23 mouse cellular contexts compared by ENCODE assay signal in genomic region chrX:93857756-93858155, GRCm38 (mm10). TPM values are rescaled to one million over a fixed set of nuclear protein-coding genes. Genes with fewer than 3 reads are reported as not detected.
DNase-seq lines count a peak whose midpoint lies in the region; ATAC-seq and TF ChIP-seq lines count a peak whose summit lies in the region.
"Had no signal": no experiment of that assay in that cellular context is flagged by ENCODE, and none has a peak within 500 bp of the region (broad histone marks: within the 10 kb centered on the region; RNA-seq: fewer than 3 reads in every experiment).

No protein-coding gene starts in this region.

- TF ChIP-seq POLR2A in kidney, adult 2 months (IDR thresholded peaks at IDR 0.05; ENCODE audit: low read depth, low read length): no peak

- H3K4me3 ChIP-seq in kidney, adult 2 months (ENCODE audit: insufficient read depth, low read depth, low read length): no peak overlapping the region
- no peak overlapping the region for H3K4me3 ChIP-seq in kidney, embryonic 14.5 days (ENCODE audit: low read length)
- H3K4me3 ChIP-seq in hindbrain, embryonic 16.5 days (ENCODE audit: low read length): no peak overlapping the region
- H3K4me3 ChIP-seq: forebrain, embryonic 10.5 days; forebrain, embryonic 13.5 days; heart, adult 2 months; heart, embryonic 10.5 days; heart, embryonic 13.5 days had no signal

- DNase-seq in kidney, adult 2 months: peak; percentile 73
- DNase-seq in kidney, postnatal 10 days: peak; percentile 4
- peak; percentile 38 to 49 for DNase-seq in kidney, postnatal 36 days
- DNase-seq in cerebellum, postnatal 14 days: no peak
- DNase-seq: adrenal gland, adult 2 months; adrenal gland, postnatal 14 days; cerebellum, adult 11-12 months; cerebellum, adult 8-10 months; cerebellum, postnatal 10 days; gastrocnemius, postnatal 10 days; gastrocnemius, postnatal 36 days; heart, adult 2 months; heart, postnatal 14 days; heart, postnatal 4 days had no signal

- H3K27ac ChIP-seq in kidney, adult 2 months (ENCODE audit: insufficient read depth, low read depth, low read length): no peak overlapping the region
- H3K27ac ChIP-seq in kidney, embryonic 14.5 days (ENCODE audit: low read depth, low read length): no peak overlapping the region
- no peak overlapping the region for H3K27ac ChIP-seq in hindbrain, embryonic 16.5 days (ENCODE audit: low read depth, low read length)
- H3K27ac ChIP-seq: forebrain, embryonic 10.5 days; forebrain, embryonic 13.5 days; heart, adult 2 months; heart, embryonic 10.5 days; heart, embryonic 13.5 days; hindbrain, embryonic 14.5 days had no signal

- H3K9me3 ChIP-seq in kidney, embryonic 14.5 days (ENCODE audit: control insufficient read depth, low read length): no peaks in the 10 kb centered on the region
- H3K9me3 ChIP-seq in hindbrain, embryonic 16.5 days (ENCODE audit: control insufficient read depth, low read length): no peaks in the 10 kb centered on the region
- H3K9me3 ChIP-seq: forebrain, embryonic 10.5 days; forebrain, embryonic 13.5 days; heart, embryonic 10.5 days; heart, embryonic 13.5 days had no signal

- no peaks in the 10 kb centered on the region for H3K4me1 ChIP-seq in kidney, adult 2 months (ENCODE audit: control insufficient read depth, insufficient read depth, low read length)
- H3K4me1 ChIP-seq in kidney, embryonic 14.5 days (ENCODE audit: control insufficient read depth, insufficient read depth, low read length): no peaks in the 10 kb centered on the region
- no peaks in the 10 kb centered on the region for H3K4me1 ChIP-seq in hindbrain, embryonic 16.5 days (ENCODE audit: control insufficient read depth, insufficient read depth, low read depth, low read length)
- H3K4me1 ChIP-seq: forebrain, embryonic 10.5 days; forebrain, embryonic 13.5 days; heart, embryonic 10.5 days; heart, embryonic 13.5 days had no signal

- H3K27me3 ChIP-seq in kidney, adult 2 months (replicated peaks; ENCODE audit: control insufficient read depth, insufficient read depth, low read length): no peaks in the 10 kb centered on the region
- H3K27me3 ChIP-seq in kidney, embryonic 14.5 days (ENCODE audit: control insufficient read depth, insufficient read depth, low read length): no peaks in the 10 kb centered on the region
- H3K27me3 ChIP-seq in hindbrain, embryonic 16.5 days (replicated peaks; ENCODE audit: control insufficient read depth, insufficient read depth, low read length): 0 out of 2 replicates have a peak, but pooled peaks cover 2% of the 10 kb centered on the region
- H3K27me3 ChIP-seq: forebrain, embryonic 13.5 days had no signal

- ATAC-seq in kidney, embryonic 14.5 days (ENCODE audit: low FRiP score, low TSS enrichment): no peak
- no peak for ATAC-seq in hindbrain, embryonic 16.5 days
- ATAC-seq: CD4-positive, CD25-positive, alpha-beta regulatory T cell, adult 4 months; forebrain, embryonic 13.5 days; forebrain, embryonic 16.5 days had no signal

- H3K36me3 ChIP-seq in kidney, adult 2 months (ENCODE audit: control insufficient read depth, insufficient read depth, low read length): no peaks in the 10 kb centered on the region
- H3K36me3 ChIP-seq in kidney, embryonic 14.5 days (ENCODE audit: control insufficient read depth, insufficient read depth, low read length): no peaks in the 10 kb centered on the region
- H3K36me3 ChIP-seq in hindbrain, embryonic 16.5 days (ENCODE audit: control insufficient read depth, insufficient read depth, low read length): no peaks in the 10 kb centered on the region
- H3K36me3 ChIP-seq: forebrain, embryonic 10.5 days; heart, embryonic 10.5 days; heart, embryonic 13.5 days had no signal

- H3K4me2 ChIP-seq in kidney, embryonic 14.5 days (replicated peaks; ENCODE audit: low read depth, low read length): no peak overlapping the region
- H3K4me2 ChIP-seq in hindbrain, embryonic 16.5 days (ENCODE audit: low read length): no peak overlapping the region
- H3K4me2 ChIP-seq: forebrain, embryonic 13.5 days; heart, embryonic 13.5 days; hindbrain, embryonic 14.5 days had no signal

- H3K9ac ChIP-seq in kidney, embryonic 14.5 days (ENCODE audit: low read depth, low read length): no peak overlapping the region
- no peak overlapping the region for H3K9ac ChIP-seq in hindbrain, embryonic 16.5 days (ENCODE audit: low read depth, low read length)
- H3K9ac ChIP-seq: forebrain, embryonic 13.5 days; heart, embryonic 13.5 days; hindbrain, embryonic 14.5 days had no signal

- TF ChIP-seq CTCF in kidney, adult 2 months (conservative IDR thresholded peaks at IDR 0.05; ENCODE audit: insufficient read depth, insufficient read length, low read depth, low read length): no peak

- WGBS in kidney, adult 2 months: 43% methylated on average over 3 of the region's 3 CpGs
- 72% methylated on average over 3 of the region's 3 CpGs for WGBS in kidney, embryonic 14.5 days
- WGBS in hindbrain, embryonic 16.5 days: 78% methylated on average over 3 of the region's 3 CpGs

RNA-seq across cellular contexts. Expression of gene Pdk3, which starts 25.8 kb away (rescaled TPM):
- polyA plus RNA-seq in kidney, adult 2 months (2012; rRNA removed): 25.1 and 25.2 TPM in 2 replicates
- polyA plus RNA-seq in kidney, embryonic 14.5 days (2014; fragmentation: Nextera tagmentation; extraction: Ambion mirVana): 69.2 and 81.2 TPM in 2 replicates
- polyA plus RNA-seq in hindbrain, embryonic 16.5 days (2015; fragmentation: Nextera tagmentation; extraction: Ambion mirVana): 23.4 and 24.7 TPM in 2 replicates

Comparison
In these comparisons a context has a peak if more than half of its experiments do, and no peak if none do; other contexts are left out.
1. DNase-seq: peak in kidney, adult 2 months (single experiment), kidney, postnatal 10 days (single experiment) and kidney, postnatal 36 days (2 of 2); none in cerebellum, postnatal 14 days (0 of 2).